Mouse (Mus musculus) spleen, adult 2 months (tissue): Measurements from ENCODE around the gene Ren1.

Source experiments
- CTCF ChIP-seq: fragments of 200-500 bp; IDR thresholded peaks from 2 replicates; pipeline ENCODE4 v1.5.1; 2011; ENCODE audit warnings: mild to moderate bottlenecking, inconsistent platforms; ENCODE audit not compliant: insufficient read depth, insufficient read length, insufficient replicate concordance; ENCODE audit errors: extremely low read depth
- POLR2A ChIP-seq: fragments of 200-500 bp; IDR thresholded peaks from 2 replicates; pipeline ENCODE4 v1.6.1; 2011; ENCODE audit warnings: low read depth, low read length, inconsistent platforms

DNA sequence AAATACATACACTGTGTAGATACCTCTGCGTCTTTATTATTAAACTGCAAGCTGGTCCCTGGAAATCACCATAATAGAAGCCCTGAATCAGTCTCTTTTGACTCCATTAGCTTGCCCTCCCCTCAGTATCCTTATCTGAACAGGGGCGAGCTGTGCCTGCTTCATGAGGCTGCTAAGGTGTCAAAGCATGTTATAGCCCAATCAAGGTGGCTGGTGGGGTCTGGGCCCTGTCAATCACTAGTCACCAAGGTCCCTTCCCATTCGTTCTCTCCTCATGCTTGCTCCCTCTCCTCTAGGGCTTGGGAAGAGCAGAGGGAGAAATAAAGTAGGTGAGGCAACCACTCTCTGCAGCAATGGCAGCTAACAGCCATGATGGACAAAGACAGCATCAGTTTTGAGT is 3.1 kb upstream of the Ren1 start:
- TF ChIP-seq POLR2A = no peak
- TF ChIP-seq CTCF = no peak
